Mouse (Mus musculus): ENCODE results near the gene Krt86.
"Not testable (repeated sequence)": the region's sequence is repeated elsewhere in the genome, so short reads cannot be mapped to it uniquely, and the experiment has no call there.

Krt86 gene

GRCm38 (mm10) chr15:101492718-101493117, 19.4 kb downstream of the Krt86 start:
- no peak for DNase-seq (ENCODE audit: low spot score)

DNA sequence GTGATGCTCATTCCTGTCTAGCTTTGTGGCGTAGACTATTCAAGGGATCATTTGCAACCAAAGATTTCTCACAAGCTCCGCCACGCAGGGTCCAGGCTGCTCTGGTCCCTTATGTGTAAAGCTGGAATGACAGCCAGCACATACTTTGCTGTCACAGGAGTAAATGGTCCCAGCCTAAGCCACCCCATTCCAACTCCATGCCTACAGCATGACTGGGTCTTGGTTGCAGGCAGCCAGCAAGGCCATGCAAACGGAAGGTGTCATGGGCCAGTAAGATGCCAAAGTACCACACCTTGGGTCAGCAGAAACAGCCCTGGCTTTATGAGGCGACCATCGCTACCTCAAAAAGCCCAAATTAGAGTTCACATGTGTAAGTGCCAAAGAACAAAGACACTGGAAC, 20.4 kb downstream of the Krt86 start:
- DNase-seq (ENCODE audit: low spot score) = no peak

DNA sequence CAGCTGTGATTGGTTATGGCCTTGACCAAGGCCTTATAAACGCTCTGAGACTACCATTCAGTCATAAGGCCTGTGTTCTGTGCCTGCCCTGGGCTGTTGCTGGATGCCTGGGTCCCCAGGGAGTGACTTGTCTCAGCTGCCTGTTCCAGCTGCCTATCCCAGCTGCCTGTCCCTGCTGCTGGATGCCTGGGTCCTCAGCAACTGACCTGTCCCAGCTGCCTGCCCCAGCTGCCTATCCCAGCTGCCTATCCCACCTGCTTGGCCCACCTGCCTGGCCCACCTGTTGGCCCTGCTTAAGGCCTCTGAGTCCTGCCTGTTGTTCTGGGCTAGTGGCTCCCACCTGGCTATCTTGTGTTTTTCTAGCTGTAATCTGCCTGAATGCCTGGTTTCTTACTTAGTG, 20.9 kb downstream of the Krt86 start:
- no peak for DNase-seq (ENCODE audit: low spot score)

DNA sequence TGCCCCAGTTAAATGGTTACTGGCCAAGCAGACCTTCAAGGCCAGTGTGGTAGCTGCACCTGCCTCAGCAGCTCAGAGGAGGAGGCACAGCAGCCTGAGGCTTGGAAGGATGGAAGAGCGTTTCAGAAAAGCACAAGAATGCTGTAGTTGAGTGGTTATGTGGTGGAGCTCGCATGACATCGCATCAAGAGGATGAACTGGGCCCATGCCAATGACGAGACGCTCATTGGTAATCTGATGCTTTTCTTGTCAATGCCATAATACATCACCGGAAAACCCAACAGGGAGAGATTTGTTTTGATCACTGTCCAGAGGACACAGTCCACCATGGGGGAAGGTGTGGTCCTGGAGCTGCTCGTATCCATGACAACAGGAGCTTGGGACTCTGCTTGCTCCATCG, 22.0 kb downstream of the Krt86 start:
- no peak for DNase-seq (ENCODE audit: low spot score)

- no peak for DNase-seq (ENCODE audit: low spot score)
Observed at GRCm38 (mm10) chr15:101497181-101497580, 23.9 kb downstream of the Krt86 start.

GRCm38 (mm10) chr15:101506896-101507758, 33.8 kb downstream of the Krt86 start:
- DNase-seq (ENCODE audit: low spot score) = no peak

- DNase-seq (ENCODE audit: low spot score) = no peak
Observed at GRCm38 (mm10) chr15:101508247-101508646, 35.0 kb downstream of the Krt86 start.

DNA sequence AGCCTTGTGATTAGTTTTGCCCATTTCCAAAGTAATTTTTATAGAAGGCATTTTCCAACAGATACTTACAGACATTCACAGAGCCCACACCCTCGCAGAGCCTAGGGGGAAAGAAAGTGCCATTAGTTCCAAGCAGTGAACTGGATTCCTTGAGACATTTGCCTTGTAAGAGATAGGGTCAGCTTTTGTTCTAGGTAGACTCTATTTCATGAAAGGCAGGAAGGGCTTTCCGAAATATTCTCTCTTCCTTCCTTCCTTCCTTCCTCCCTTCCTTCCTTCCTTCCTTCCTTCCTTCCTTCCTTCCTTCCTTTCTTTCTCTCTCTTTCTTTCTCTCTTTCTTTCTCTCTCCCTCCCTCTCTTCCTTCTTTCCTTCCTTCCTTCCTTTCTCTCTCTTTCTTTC, 43.9 kb downstream of the Krt86 start, which contains the start of gene Gm49425:
Gene Gm49425 (minus strand): TSS at position 101 of the 400 bp plus-strand sequence.
- DNase-seq (ENCODE audit: low spot score) = not testable (repeated sequence)

DNA sequence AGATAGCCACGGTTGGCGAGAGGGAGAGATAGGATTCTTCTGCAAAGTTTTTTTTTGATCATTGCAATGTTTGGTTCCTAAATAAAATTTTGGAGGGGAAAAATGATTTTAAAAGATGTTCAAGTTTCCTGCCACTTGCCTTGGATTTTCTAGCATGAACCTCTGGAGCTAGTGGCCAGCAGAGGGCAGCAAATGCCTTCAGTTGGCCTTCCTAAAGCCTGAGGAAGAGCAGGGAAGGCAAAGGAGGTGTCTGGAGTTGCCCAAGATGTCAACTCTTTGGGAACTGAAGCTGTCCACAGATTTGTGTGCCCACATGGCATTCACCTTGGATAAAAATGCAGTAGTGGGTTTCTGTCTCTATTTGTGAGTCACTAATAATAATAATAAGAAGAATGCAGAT, 46.5 kb downstream of the Krt86 start:
- no peak for DNase-seq (ENCODE audit: low spot score)

DNA sequence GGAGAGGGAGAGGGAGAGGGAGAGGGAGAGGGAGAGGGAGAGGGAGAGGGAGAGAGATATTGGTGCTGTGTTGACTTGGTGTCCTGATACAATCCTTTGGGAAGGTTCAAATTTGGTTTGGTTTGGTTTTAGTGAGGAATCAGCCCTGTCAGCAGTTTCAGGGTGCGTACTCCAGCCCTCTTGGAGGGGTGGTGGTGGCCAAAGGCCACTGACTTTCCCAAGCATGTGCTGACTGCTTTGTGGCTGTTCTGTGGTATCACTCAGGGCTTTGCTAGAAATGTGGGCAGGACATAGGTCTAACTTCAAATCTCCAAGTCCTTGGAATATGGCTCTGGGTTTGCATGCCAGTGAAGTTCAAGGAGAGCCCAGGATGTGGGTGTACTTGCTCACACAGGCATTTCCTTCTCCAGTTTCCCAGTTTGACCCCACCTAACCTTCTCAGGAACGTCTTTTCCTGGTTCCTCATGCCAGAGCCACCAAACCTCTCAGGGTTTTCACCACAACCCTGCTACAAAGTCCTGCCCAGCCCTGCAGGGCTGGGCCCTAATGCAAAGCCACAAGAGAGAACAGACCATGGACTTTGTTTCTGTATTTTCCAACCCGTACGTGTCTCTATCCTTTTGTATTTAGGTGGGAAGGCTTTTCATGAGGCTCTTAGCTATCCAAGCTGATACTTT, 49.4 kb downstream of the Krt86 start:
- no peak for DNase-seq (ENCODE audit: low spot score)

Measured in testis, postnatal 14 days (tissue).